Mouse (Mus musculus): ENCODE measurements around the gene Crebbp. TPM values are rescaled to one million over a fixed set of nuclear protein-coding genes. Genes with fewer than 3 reads are reported as not detected.

Crebbp gene
- total and polyA plus RNA-seq, 3 experiments = 5.4 to 18.8 (median 14.7) TPM

GRCm38 (mm10) chr16:4203592-4203991 is 10.2 kb downstream of the Crebbp start:
- in situ Hi-C loops (cut with MboI; ENCODE audit: low pct_ligation_motif_present, low pct_unique_long_range_greater_than_20kb, low sequenced_read_pairs) = no loop called here
- dilution Hi-C loops (cut with MboI; ENCODE audit: extremely low pct_ligation_motif_present, extremely low pct_unique_long_range_greater_than_20kb, low sequenced_read_pairs) = no loop called here

GRCm38 (mm10) chr16:4199995-4200394 is 13.8 kb downstream of the Crebbp start:
- H3K4me2 ChIP-seq (ENCODE audit: insufficient read depth, low read depth, poor library complexity, severe bottlenecking) = no peak overlapping the region
- TF ChIP-seq MEF2A (IDR thresholded peaks at IDR 0.05; ENCODE audit: borderline replicate concordance, low read depth, low read length) = no peak
- TF ChIP-seq CTCF (conservative IDR thresholded peaks at IDR 0.05 in 1 of 2, IDR thresholded peaks at IDR 0.05 in 1 of 2; ENCODE audit: low read depth in 2 of 2, low read length in 2 of 2) = no peak
- no peak for TF ChIP-seq CHD1 (IDR thresholded peaks at IDR 0.05; ENCODE audit: low read depth, low read length)
- TF ChIP-seq SMC3 (IDR thresholded peaks at IDR 0.05; ENCODE audit: low read depth, low read length) = no peak
- TF ChIP-seq ELF1 (IDR thresholded peaks at IDR 0.05; ENCODE audit: low read depth, low read length) = no peak
- TF ChIP-seq GABPA (IDR thresholded peaks at IDR 0.05; ENCODE audit: insufficient replicate concordance, low read depth, low read length) = no peak
- dilution Hi-C loops (cut with MboI; ENCODE audit: extremely low pct_ligation_motif_present, extremely low pct_unique_long_range_greater_than_20kb, low sequenced_read_pairs) (no loop called here), in situ Hi-C loops (cut with MboI; ENCODE audit: low pct_ligation_motif_present, low pct_unique_long_range_greater_than_20kb, low sequenced_read_pairs) (no loop called here)
- no peak overlapping the region for H3K27ac ChIP-seq (ENCODE audit: insufficient read depth, low read depth)
- H3K36me3 ChIP-seq (replicated peaks in 1 of 2; ENCODE audit: control insufficient read depth in 1 of 2, insufficient read depth in 1 of 2, low read length in 1 of 2) = peaks cover 0 to 16% of the 10 kb centered on the region in 2 experiments
- no peak overlapping the region for H3K4me3 ChIP-seq (replicated peaks in 1 of 3; ENCODE audit: low read depth in 2 of 3, low read length in 2 of 3, poor library complexity in 1 of 3)
- H3K27me3 ChIP-seq (replicated peaks) = no peaks in the 10 kb centered on the region
- no peaks in the 10 kb centered on the region for H3K9me3 ChIP-seq (replicated peaks; ENCODE audit: low read length)
- peak; percentile 80 for DNase-seq (ENCODE audit: extremely low read depth)
- H3K4me1 ChIP-seq (ENCODE audit: control insufficient read depth in 1 of 2, insufficient read depth in 2 of 2) = peaks cover 7 to 84% of the 10 kb centered on the region in 2 experiments; a peak in 3 of 4 replicates
- H3K9ac ChIP-seq (ENCODE audit: insufficient read depth, low read depth) = no peak overlapping the region
- peaks cover 77% of the 10 kb centered on the region for H3K79me2 ChIP-seq (replicated peaks; ENCODE audit: control insufficient read depth, extremely low read depth, insufficient read depth, poor library complexity, severe bottlenecking)

More at GRCm38 (mm10) chr16:4203592-4203991, 10.2 kb downstream of the Crebbp start:
- Histone ChIP-seq H3K79me2 (replicated peaks; ENCODE audit: control insufficient read depth, extremely low read depth, insufficient read depth, poor library complexity, severe bottlenecking) (peaks cover 76% of the 10 kb centered on the region), H3K36me3 (replicated peaks in 1 of 2; ENCODE audit: control insufficient read depth in 1 of 2, insufficient read depth in 1 of 2, low read length in 1 of 2) (peaks cover 2 to 44% of the 10 kb centered on the region in 2 experiments), H3K9me3 (replicated peaks; ENCODE audit: low read length) (no peaks in the 10 kb centered on the region), H3K9ac (ENCODE audit: insufficient read depth, low read depth) (no peak overlapping the region), H3K4me1 (ENCODE audit: control insufficient read depth in 1 of 2, insufficient read depth in 2 of 2) (peaks cover 7 to 68% of the 10 kb centered on the region in 2 experiments; a peak in 3 of 4 replicates), H3K27ac (ENCODE audit: insufficient read depth, low read depth) (no peak overlapping the region), H3K27me3 (replicated peaks) (no peaks in the 10 kb centered on the region), H3K4me2 (ENCODE audit: insufficient read depth, low read depth, poor library complexity, severe bottlenecking) (no peak overlapping the region), H3K4me3 (replicated peaks in 1 of 3; ENCODE audit: low read depth in 2 of 3, low read length in 2 of 3, poor library complexity in 1 of 3) (no peak overlapping the region)
- DNase-seq (ENCODE audit: extremely low read depth) = no peak
- no peak for TF ChIP-seq CHD1 (IDR thresholded peaks at IDR 0.05; ENCODE audit: low read depth, low read length)
- TF ChIP-seq E2F4 (IDR thresholded peaks at IDR 0.05; ENCODE audit: insufficient replicate concordance, low read depth, low read length) = no peak
- TF ChIP-seq JUN (IDR thresholded peaks at IDR 0.05; ENCODE audit: insufficient read depth, low read depth, low read length) = no peak
- TF ChIP-seq KAT2A (IDR thresholded peaks at IDR 0.05; ENCODE audit: insufficient replicate concordance, low read length) = no peak
- no peak for TF ChIP-seq TCF12 (IDR thresholded peaks at IDR 0.05; ENCODE audit: low read depth, low read length)
- TF ChIP-seq EP300 (IDR thresholded peaks at IDR 0.05; ENCODE audit: low read length) = no peak

GRCm38 (mm10) chr16:4199566-4199965 is 14.2 kb downstream of the Crebbp start:
- peaks cover 7 to 84% of the 10 kb centered on the region in 2 experiments; a peak in 3 of 4 replicates for H3K4me1 ChIP-seq (ENCODE audit: control insufficient read depth in 1 of 2, insufficient read depth in 2 of 2)
- in situ Hi-C loops (cut with MboI; ENCODE audit: low pct_ligation_motif_present, low pct_unique_long_range_greater_than_20kb, low sequenced_read_pairs) = no loop called here
- H3K36me3 ChIP-seq (replicated peaks in 1 of 2; ENCODE audit: control insufficient read depth in 1 of 2, insufficient read depth in 1 of 2, low read length in 1 of 2) = peaks cover 0 to 14% of the 10 kb centered on the region in 2 experiments
- no peak overlapping the region for H3K4me3 ChIP-seq (replicated peaks in 1 of 3; ENCODE audit: low read depth in 2 of 3, low read length in 2 of 3, poor library complexity in 1 of 3)
- no peak for TF ChIP-seq ZNF384 (IDR thresholded peaks at IDR 0.05; ENCODE audit: low read depth, low read length)
- TF ChIP-seq CHD2 (IDR thresholded peaks at IDR 0.05; ENCODE audit: low read length) = no peak
- TF ChIP-seq KAT2A (IDR thresholded peaks at IDR 0.05; ENCODE audit: insufficient replicate concordance, low read length) = no peak
- no peak for TF ChIP-seq RCOR1 (conservative IDR thresholded peaks at IDR 0.05; ENCODE audit: low read depth, low read length)
- TF ChIP-seq ZMIZ1 (IDR thresholded peaks at IDR 0.05; ENCODE audit: low read depth, low read length) = no peak
- TF ChIP-seq MEF2A (IDR thresholded peaks at IDR 0.05; ENCODE audit: borderline replicate concordance, low read depth, low read length) = no peak
- no peak for TF ChIP-seq PAX5 (IDR thresholded peaks at IDR 0.05; ENCODE audit: low read length)
- no peak for TF ChIP-seq MYC (IDR thresholded peaks at IDR 0.05; ENCODE audit: low read depth, low read length)
- no peak for TF ChIP-seq POLR2A (IDR thresholded peaks at IDR 0.05; ENCODE audit: low read depth, low read length)
- no peak for TF ChIP-seq JUN (IDR thresholded peaks at IDR 0.05; ENCODE audit: insufficient read depth, low read depth, low read length)
- TF ChIP-seq EP300 (IDR thresholded peaks at IDR 0.05; ENCODE audit: low read length) = no peak
- no peak for TF ChIP-seq JUND (conservative IDR thresholded peaks at IDR 0.05; ENCODE audit: low read depth, low read length)
- TF ChIP-seq BHLHE40 (IDR thresholded peaks at IDR 0.05; ENCODE audit: low read depth, low read length) = no peak
- TF ChIP-seq MXI1 (IDR thresholded peaks at IDR 0.05; ENCODE audit: low read depth, low read length) = no peak; the same call in 1 of the 2 replicates
- TF ChIP-seq USF2 (conservative IDR thresholded peaks at IDR 0.05; ENCODE audit: low read depth, low read length) = no peak
- H3K79me2 ChIP-seq (replicated peaks; ENCODE audit: control insufficient read depth, extremely low read depth, insufficient read depth, poor library complexity, severe bottlenecking) = peaks cover 77% of the 10 kb centered on the region
- no peaks in the 10 kb centered on the region for H3K9me3 ChIP-seq (replicated peaks; ENCODE audit: low read length)
- H3K9ac ChIP-seq (ENCODE audit: insufficient read depth, low read depth) = no peak overlapping the region
- H3K4me2 ChIP-seq (ENCODE audit: insufficient read depth, low read depth, poor library complexity, severe bottlenecking) = no peak overlapping the region
- H3K27me3 ChIP-seq (replicated peaks) = no peaks in the 10 kb centered on the region
- no peak overlapping the region for H3K27ac ChIP-seq (ENCODE audit: insufficient read depth, low read depth)
- no peak for DNase-seq (ENCODE audit: extremely low read depth)
- dilution Hi-C loops (cut with MboI; ENCODE audit: extremely low pct_ligation_motif_present, extremely low pct_unique_long_range_greater_than_20kb, low sequenced_read_pairs) = no loop called here

All from CH12.LX (cell line).